Mouse (Mus musculus) central nervous system, embryonic 18 days (tissue): ENCODE results near the gene Clock. TPM values are rescaled to one million over a fixed set of nuclear protein-coding genes. Genes with fewer than 3 reads are reported as not detected.

ENCODE experiments used
- polyA plus RNA-seq: library from polyadenylated mRNA; depleted of rRNA; stranded (reverse); fragments of >200 nt; gene quantifications from 2 replicates; pipeline ENCODE4 v1.2.3, GENCODE M21; 2012; rRNA removed

The Clock gene
- polyA plus RNA-seq = 13.9 and 14.8 TPM in 2 replicates

DNA sequence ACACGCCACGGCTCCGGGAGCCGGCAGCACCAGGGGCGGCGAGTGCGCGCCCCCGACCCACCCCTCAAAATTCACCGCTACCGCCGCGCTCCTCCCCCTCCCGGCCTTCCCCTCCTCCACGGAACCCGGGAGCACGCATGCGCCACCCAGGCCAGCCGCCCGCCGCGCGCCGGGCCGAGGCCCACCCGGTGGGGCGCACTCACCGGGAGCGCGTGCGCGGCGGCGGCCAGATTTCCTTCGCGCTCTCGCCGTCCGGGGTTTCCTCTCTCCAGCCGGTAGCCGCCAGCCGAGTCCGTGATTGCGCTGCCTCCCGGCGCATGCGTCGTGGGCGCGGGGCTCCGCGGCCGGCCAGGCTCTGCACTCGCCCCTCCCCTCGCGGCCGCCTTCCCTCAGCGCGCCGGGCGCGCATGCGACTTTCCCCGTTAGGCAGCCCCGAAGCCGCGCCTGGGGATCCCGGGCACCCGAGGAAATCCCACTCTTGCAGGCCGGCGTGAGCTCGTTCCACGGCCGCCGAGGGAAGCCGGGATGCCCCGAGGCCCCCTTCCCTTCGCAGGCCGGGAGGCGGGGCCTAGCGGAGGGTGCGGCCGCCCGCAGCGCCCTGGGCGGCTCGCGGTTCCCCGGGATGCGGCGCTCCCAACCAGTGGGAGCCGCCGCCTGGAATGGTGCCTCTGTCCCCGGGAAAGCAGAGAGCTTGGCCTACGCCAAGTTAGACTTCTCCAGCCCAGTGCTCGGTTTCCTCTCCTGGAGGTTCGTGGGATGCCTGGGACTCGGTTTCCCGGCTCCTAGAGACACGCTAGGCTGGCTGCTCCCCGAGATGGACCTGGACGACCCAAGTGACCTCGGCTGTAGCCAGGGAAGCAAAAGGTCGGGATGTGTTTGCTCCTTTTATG is at the start of gene Clock:
TSS of gene Clock (minus strand) at position 341 of the 890 bp plus-strand sequence.

DNA sequence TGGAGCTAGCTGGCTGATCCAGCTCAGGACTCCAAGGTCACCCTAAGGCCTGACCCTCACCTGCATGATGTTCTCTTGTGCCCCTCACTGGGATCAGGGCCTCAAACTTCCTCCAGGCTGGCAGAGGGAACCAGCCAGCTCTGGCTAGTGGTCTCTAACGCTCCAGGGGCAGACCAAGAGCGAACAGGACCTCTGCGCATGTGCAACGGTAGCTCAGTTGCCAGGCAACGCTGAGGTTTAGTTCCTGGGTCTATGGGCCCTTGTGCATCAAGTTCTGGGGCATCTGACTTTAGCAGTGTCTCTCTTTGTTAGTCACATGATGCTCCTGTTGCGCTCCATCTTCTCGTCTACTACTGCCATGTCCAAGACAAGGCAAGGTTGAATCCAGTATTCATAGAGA is 26.4 kb upstream of the Clock start, which contains the start of gene Pdcl2:
TSS of gene Pdcl2 (minus strand) at position 204 of the 400 bp plus-strand sequence.

DNA sequence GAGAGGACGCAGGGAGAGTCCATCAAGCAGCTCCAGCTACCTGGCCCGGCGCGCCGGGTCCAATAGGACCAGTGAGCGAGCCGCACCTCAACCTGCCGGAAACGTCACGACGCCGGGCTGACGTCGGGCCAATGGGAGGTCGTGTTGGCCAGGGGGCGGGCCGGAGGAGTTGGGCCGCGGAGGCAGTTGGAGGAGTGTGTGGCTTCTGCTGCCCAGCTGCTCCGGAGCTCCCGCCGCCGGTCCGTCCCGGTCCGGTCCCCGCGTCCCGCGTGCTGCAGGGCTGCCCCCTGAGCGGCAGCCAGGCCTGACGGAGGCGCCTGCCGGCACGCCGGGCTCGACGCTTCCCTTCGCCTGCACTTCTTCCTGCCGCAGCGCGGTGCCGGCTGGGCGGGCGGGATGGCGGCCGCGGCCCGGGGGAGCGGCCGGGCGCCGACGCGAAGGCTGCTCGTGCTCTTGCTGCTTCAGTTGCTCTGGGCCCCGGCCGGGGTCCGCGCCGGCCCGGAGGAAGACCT is 120.8 kb downstream of the Clock start, which contains the start of gene Tmem165:
TSS of gene Tmem165 (plus strand) at position 131 of the 512 bp plus-strand sequence.

Other genes with a start within 250 kb of the Clock start
- gene Srd5a3, start 164.5 kb downstream of the Clock start, polyA plus RNA-seq = 14.3 and 14.5 TPM in 2 replicates
- 57.8 and 67.3 TPM in 2 replicates for gene Tmem165, start 120.9 kb downstream of the Clock start, polyA plus RNA-seq
- gene Pdcl2, start 26.4 kb upstream of the Clock start, polyA plus RNA-seq = not detected in 2 replicates
- gene Nmu, start 59.0 kb upstream of the Clock start, polyA plus RNA-seq = 0.27 and 0.33 TPM in 2 replicates
- 1.4 TPM in 1 of 2 replicates, not detected in the other for gene Gm7271, start 179.2 kb upstream of the Clock start, polyA plus RNA-seq
- 119 and 125 TPM in 2 replicates for gene Exoc1, start 224.5 kb upstream of the Clock start, polyA plus RNA-seq